Mouse (Mus musculus) stomach, postnatal 0 days (tissue): ENCODE data around the gene Zbtb42. TPM values are rescaled to one million over a fixed set of nuclear protein-coding genes. Genes with fewer than 3 reads are reported as not detected.

Experiments
- ATAC-seq: fragments of 200-750 bp; cut with Nextera tagmentation; 2 replicates; pipeline ENCODE4 v1.8.0; 2017; ENCODE audit not compliant: low FRiP score, low TSS enrichment
- DNase-seq: peaks from one replicate; pipeline ENCODE4 v3.0.0-alpha.2; 2016; ENCODE audit warnings: low spot score
- H3K27ac ChIP-seq: fragments of 300-500 bp; sonication (generic); replicated peaks from 2 replicates; pipeline ENCODE4 v1.5.1; 2014; ENCODE audit warnings: mild to moderate bottlenecking, control low read depth
- H3K27me3 ChIP-seq: fragments of 300-500 bp; sonication (generic); 2 replicates; pipeline ENCODE4 v1.6.1; 2014; ENCODE audit warnings: low read length; ENCODE audit not compliant: control insufficient read depth, insufficient read depth
- H3K36me3 ChIP-seq: fragments of 300-500 bp; sonication (generic); 2 replicates; pipeline ENCODE4 v1.6.1; 2014; ENCODE audit warnings: low read length, mixed read lengths; ENCODE audit not compliant: control insufficient read depth, insufficient read depth
- H3K4me1 ChIP-seq: fragments of 300-500 bp; sonication (generic); replicated peaks from 2 replicates; pipeline ENCODE4 v1.6.1; 2014; ENCODE audit warnings: antibody characterized with exemption; ENCODE audit not compliant: control insufficient read depth, insufficient read depth
- H3K4me2 ChIP-seq: fragments of 300-500 bp; sonication (generic); replicated peaks from 2 replicates; pipeline ENCODE4 v1.6.1; 2014; ENCODE audit warnings: low read depth, mild to moderate bottlenecking, control low read depth, moderate library complexity
- H3K4me3 ChIP-seq: fragments of 300-500 bp; sonication (generic); 2 replicates; pipeline ENCODE4 v1.5.1; 2014; ENCODE audit warnings: low read depth, low read length, control low read depth
- H3K9ac ChIP-seq: fragments of 300-500 bp; sonication (generic); 2 replicates; pipeline ENCODE4 v1.6.1; 2014; ENCODE audit warnings: mild to moderate bottlenecking, low read length, control low read depth, mixed read lengths
- H3K9me3 ChIP-seq: fragments of 300-500 bp; sonication (generic); 2 replicates; pipeline ENCODE4 v1.6.1; 2016; ENCODE audit warnings: low read length; ENCODE audit not compliant: control insufficient read depth
- CTCF ChIP-seq: IDR thresholded peaks from 2 replicates; pipeline ENCODE4 v1.5.1; 2016; ENCODE audit warnings: antibody characterized with exemption, low read depth, mild to moderate bottlenecking, moderate library complexity
- EP300 ChIP-seq: optimal IDR thresholded peaks from 2 replicates; pipeline ENCODE3; 2016; ENCODE audit warnings: antibody characterized with exemption
- WGBS: fragments of 180-500 bp; shearing (Covaris S2); extraction: QIAGEN DNeasy Blood & Tissue Kit; methylation state at CpG from one replicate; pipeline ENCODE4 v1.1.7; 2014; 5-methylcytosine and 5-hydroxymethylcytosine counted together
- polyA plus RNA-seq: library from polyadenylated mRNA; unstranded; fragments of >200 nt; fragmentation: Nextera tagmentation; extraction: Ambion mirVana; gene quantifications from 2 replicates; pipeline ENCODE4 v1.2.1, GENCODE M21; 2015

The Zbtb42 gene
- polyA plus RNA-seq, 1 experiment from 2014 or later: 12.1 TPM

DNA sequence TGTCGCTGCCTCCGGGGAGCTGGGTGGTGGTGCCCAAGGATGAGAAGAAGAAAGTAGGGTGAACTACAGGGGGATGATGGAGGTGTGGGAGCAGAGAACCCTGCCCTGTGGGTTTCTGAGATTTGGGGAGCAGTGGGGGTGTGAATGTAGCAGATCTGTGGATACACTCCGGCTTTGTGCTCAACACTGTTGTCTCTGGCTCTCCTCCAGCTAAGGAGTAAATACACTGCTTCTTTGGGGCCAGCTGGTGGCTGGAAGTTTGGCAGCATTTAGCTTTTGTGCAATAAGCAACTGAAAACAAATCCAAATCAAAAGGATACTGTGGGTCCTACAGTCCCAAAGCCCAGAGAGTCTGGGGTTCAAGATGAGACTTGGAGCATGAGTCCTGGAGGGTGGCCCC lies 35.4 kb downstream of the Zbtb42 start:
- WGBS: 44% methylated on average over 3 of the region's 3 CpGs
- 0 out of 2 replicates have a peak, but pooled peaks have one; percentile 19 for ATAC-seq
- DNase-seq: peak; percentile 42
- Histone ChIP-seq H3K9ac (no peak overlapping the region), H3K4me3 (no peak overlapping the region), H3K27me3 (no peaks in the 10 kb centered on the region), H3K4me1 (no peaks in the 10 kb centered on the region), H3K4me2 (no peak overlapping the region), H3K27ac (peak overlapping the region; percentile 13; the same call in 1 of the 2 replicates), H3K36me3 (no peaks in the 10 kb centered on the region), H3K9me3 (no peaks in the 10 kb centered on the region)
- TF ChIP-seq EP300: no peak
- TF ChIP-seq CTCF: no peak

DNA sequence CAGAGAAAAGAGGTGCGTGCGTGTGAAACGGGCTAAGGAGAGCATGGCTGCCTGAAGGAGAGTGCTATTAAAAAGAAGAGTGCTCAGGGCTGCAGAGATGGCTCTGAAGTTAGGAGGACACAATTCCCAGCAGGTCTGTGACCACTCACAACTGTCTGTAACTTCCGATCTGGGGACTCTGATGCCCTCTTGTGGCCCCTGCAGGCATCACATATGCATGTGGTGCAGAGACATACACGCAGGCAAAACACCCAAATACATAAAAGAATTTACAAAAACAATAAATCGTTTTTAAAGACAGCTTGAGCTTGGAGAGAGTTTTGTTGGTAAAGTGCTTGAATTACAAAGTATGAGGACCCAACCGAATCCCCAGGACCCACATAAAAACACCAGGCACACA lies 38.5 kb downstream of the Zbtb42 start:
- no peak overlapping the region for H3K9ac ChIP-seq
- no peak for ATAC-seq
- H3K27me3 ChIP-seq: no peaks in the 10 kb centered on the region

DNA sequence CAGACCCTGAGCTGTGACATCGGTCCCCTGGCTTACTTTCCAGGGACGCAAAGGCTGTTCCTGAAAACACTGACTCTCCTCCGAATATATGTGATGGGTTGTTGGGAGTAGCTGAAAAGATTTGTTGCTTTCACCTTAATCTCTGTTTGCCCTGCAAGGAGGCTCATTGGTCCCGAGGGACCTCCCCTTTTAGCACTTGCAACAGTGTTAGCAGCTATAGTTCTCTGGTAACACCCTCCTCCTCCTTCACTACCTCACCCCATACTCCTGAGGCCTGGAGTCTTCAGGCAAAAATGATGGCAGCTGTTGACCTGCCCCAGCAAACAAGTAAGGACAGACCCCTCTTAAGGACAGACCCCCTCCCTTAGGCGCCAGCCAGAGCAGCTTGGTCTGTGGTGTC lies 40.4 kb downstream of the Zbtb42 start:
- no peaks in the 10 kb centered on the region for H3K9me3 ChIP-seq
- no peak overlapping the region for H3K9ac ChIP-seq
- no peak for ATAC-seq
- no peaks in the 10 kb centered on the region for H3K36me3 ChIP-seq
- H3K4me3 ChIP-seq: no peak overlapping the region
- DNase-seq: no peak
- H3K27me3 ChIP-seq: no peaks in the 10 kb centered on the region
- H3K4me2 ChIP-seq: no peak overlapping the region
- WGBS: 57% methylated on average over 5 of the region's 5 CpGs
- no peak overlapping the region for H3K27ac ChIP-seq
- H3K4me1 ChIP-seq: peaks cover 2% of the 10 kb centered on the region; the same call in 1 of the 2 replicates
- TF ChIP-seq EP300 (no peak), CTCF (no peak)

More for the DNA sequence above, 38.5 kb downstream of the Zbtb42 start:
- Histone ChIP-seq H3K4me3 (no peak overlapping the region), H3K27ac (no peak overlapping the region), H3K4me1 (no peaks in the 10 kb centered on the region), H3K4me2 (no peak overlapping the region), H3K9me3 (no peaks in the 10 kb centered on the region), H3K36me3 (no peaks in the 10 kb centered on the region)
- 37% methylated on average over 7 of the region's 7 CpGs for WGBS
- TF ChIP-seq EP300 (no peak), CTCF (peak; percentile 81)
- DNase-seq: peak; percentile 73

DNA sequence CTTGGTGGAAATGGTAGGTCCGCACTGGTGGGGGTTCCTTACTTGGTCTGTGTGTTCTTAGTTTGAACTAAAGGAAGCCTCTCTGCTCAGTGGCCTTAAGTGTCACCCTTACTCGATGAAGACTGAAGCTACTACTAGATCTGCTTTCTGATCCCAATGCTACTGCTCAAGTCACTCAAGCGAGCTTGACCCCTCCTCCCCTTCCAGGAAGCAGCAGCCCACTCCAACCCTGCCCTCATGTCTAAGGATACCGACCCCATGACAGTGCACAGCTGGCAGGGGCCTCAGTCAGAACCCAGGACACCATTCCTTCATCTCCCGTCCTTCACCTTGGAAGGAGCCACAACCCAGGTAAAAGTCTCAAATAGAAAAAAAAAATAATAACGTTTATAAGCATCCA lies 41.6 kb downstream of the Zbtb42 start, which contains the start of gene Cep170b:
Cep170b (plus strand) TSS at position 240 of the 400 bp plus-strand sequence.
- Histone ChIP-seq H3K4me1 (peaks cover 2% of the 10 kb centered on the region; the same call in 1 of the 2 replicates), H3K9ac (peak within 1 kb of the TSS; percentile 90), H3K27me3 (no peaks in the 10 kb centered on the region), H3K27ac (peak within 1 kb of the TSS; percentile 96), H3K4me2 (peak within 1 kb of the TSS; percentile 94), H3K9me3 (no peaks in the 10 kb centered on the region), H3K4me3 (peak within 1 kb of the TSS; percentile 81), H3K36me3 (no peaks in the 10 kb centered on the region)
- TF ChIP-seq EP300: no peak
- 62% methylated on average over 6 of the region's 6 CpGs for whole genome bisulfite sequencing
- no peak for DNase-seq
- ATAC-seq: no peak

DNA sequence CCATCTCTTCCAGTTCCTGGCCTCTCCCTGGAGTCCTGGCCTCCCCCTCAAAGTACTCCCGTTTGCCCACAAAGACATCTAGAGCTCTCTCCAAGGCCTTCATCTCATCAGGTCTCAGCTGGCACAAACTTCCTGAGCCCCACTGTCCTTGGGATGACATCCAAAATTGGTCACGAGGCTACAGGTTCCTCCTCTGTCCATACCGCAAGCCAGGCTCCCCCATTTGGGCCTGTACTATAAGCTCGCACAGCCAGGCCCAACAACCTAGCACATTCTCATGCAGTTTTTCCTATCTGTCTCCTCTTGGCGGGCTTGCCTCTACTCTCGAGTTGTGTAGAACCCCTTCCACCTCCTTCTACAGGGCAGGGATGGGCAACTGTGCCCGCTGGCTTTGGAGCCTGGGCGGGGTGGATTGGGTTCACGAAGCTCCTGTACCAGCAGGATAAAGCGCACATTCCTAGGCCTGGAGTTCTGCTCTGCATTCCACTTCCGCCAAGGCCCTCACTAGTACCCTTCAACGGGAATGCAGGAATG lies 42.3 kb downstream of the Zbtb42 start:
- Histone ChIP-seq H3K36me3 (no peaks in the 10 kb centered on the region), H3K4me2 (peak overlapping the region; percentile 94), H3K9ac (peak overlapping the region; percentile 90), H3K9me3 (no peaks in the 10 kb centered on the region), H3K27ac (peak overlapping the region; percentile 96), H3K4me3 (peak overlapping the region; percentile 81), H3K27me3 (no peaks in the 10 kb centered on the region), H3K4me1 (peaks cover 2% of the 10 kb centered on the region; the same call in 1 of the 2 replicates)
- WGBS: 44% methylated on average over 12 of the region's 12 CpGs
- no peak for ATAC-seq
- TF ChIP-seq EP300 (no peak), CTCF (no peak)
- no peak for DNase-seq

DNA sequence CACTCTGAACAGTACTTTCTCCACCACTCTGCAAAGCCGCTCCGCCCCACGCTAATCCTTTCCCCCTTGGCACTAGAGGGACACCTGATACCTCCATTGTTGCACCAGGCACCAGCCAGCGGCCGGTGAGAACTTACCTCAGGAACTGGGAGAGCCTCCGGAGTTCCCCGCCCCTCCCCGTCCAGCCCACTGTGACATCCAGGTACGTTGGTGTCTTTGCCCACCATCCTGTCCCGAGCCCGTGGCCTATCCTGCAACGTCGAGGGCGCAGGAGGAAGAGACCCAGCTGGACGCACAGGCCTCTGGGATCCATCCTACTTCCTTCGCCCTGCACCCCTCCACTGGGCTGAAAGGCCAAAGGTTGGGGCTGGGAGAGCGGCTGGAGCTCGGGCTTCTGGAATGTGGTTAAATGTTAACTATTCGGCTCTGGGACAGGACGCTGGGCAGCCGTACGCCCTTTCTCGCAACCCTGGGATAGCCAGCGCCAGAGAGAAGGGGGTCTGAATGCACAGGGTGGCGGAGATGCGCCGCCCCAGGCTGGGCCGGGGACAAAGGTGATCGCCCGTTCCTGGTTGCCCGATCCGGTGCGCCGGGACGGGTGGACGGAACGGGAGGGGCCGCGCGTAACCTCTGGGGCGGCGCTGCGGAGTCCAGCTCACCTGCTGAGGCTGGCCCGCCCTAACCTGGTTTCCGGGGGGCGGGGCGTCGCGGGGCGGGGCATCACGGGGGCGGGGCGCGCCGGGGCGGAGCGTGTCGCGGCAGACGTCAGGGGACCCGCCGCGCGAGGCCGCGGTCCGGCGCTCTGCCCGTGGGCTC lies 43.0 kb downstream of the Zbtb42 start:
- TF ChIP-seq EP300 (no peak), CTCF (peak; percentile 46)
- Histone ChIP-seq H3K27me3 (no peaks in the 10 kb centered on the region), H3K4me1 (peaks cover 2% of the 10 kb centered on the region; the same call in 1 of the 2 replicates), H3K4me3 (peak overlapping the region; percentile 81), H3K9ac (peak overlapping the region; percentile 90), H3K27ac (peak overlapping the region; percentile 96), H3K9me3 (no peaks in the 10 kb centered on the region), H3K4me2 (peak overlapping the region; percentile 94), H3K36me3 (no peaks in the 10 kb centered on the region)
- 8% methylated on average over 43 of the region's 69 CpGs for WGBS
- DNase-seq (peak; percentile 96), ATAC-seq (peak; percentile 80)
